Mouse (Mus musculus): ENCODE data around the gene Foxo3. TPM values are rescaled to one million over a fixed set of nuclear protein-coding genes. Genes with fewer than 3 reads are reported as not detected.

Gene Foxo3
- polyA plus RNA-seq, 1 experiment from 2014 or later = 9.0 TPM

- 41% methylated on average over 5 of the region's 5 CpGs for WGBS
- peak; percentile 64 for DNase-seq
- H3K9me3 ChIP-seq (ENCODE audit: low read depth, low read length) = no peaks in the 10 kb centered on the region
- no peak overlapping the region for H3K9ac ChIP-seq
- peaks cover 12% of the 10 kb centered on the region; the same call in 1 of the 2 replicates for H3K4me1 ChIP-seq (ENCODE audit: insufficient read depth)
- H3K27ac ChIP-seq (ENCODE audit: low read depth) = peak overlapping the region; percentile 71
- H3K4me3 ChIP-seq (ENCODE audit: low read depth, low read length) = no peak overlapping the region
- peak; percentile 67 for ATAC-seq (ENCODE audit: insufficient read depth)
- TF ChIP-seq CTCF (IDR thresholded peaks at IDR 0.05; ENCODE audit: low read depth) = no peak
- no peak overlapping the region for H3K4me2 ChIP-seq
- H3K27me3 ChIP-seq (ENCODE audit: insufficient read depth, low read length) = no peaks in the 10 kb centered on the region
- H3K36me3 ChIP-seq (ENCODE audit: insufficient read depth) = no peaks in the 10 kb centered on the region
These were observed 131.3 kb downstream of the Foxo3 start for GRCm38 (mm10) chr10:42145221-42145620.

GRCm38 (mm10) chr10:42144788-42145187 is 131.8 kb downstream of the Foxo3 start:
- Histone ChIP-seq H3K36me3 (ENCODE audit: insufficient read depth) (no peaks in the 10 kb centered on the region), H3K27me3 (ENCODE audit: insufficient read depth, low read length) (no peaks in the 10 kb centered on the region), H3K4me2 (no peak overlapping the region), H3K27ac (ENCODE audit: low read depth) (peak overlapping the region; percentile 71), H3K9me3 (ENCODE audit: low read depth, low read length) (no peaks in the 10 kb centered on the region), H3K4me3 (ENCODE audit: low read depth, low read length) (no peak overlapping the region), H3K4me1 (ENCODE audit: insufficient read depth) (peaks cover 12% of the 10 kb centered on the region; the same call in 1 of the 2 replicates), H3K9ac (no peak overlapping the region)
- no peak for TF ChIP-seq CTCF (IDR thresholded peaks at IDR 0.05; ENCODE audit: low read depth)
- no peak for DNase-seq
- 0 out of 2 replicates have a peak, but pooled peaks have one; percentile 10 for ATAC-seq (ENCODE audit: insufficient read depth)
- WGBS = 50% methylated on average over 5 of the region's 5 CpGs

GRCm38 (mm10) chr10:42144176-42144575 is 132.4 kb downstream of the Foxo3 start:
- Histone ChIP-seq H3K36me3 (ENCODE audit: insufficient read depth) (no peaks in the 10 kb centered on the region), H3K9me3 (ENCODE audit: low read depth, low read length) (no peaks in the 10 kb centered on the region), H3K27ac (ENCODE audit: low read depth) (no peak overlapping the region), H3K27me3 (ENCODE audit: insufficient read depth, low read length) (no peaks in the 10 kb centered on the region), H3K4me3 (ENCODE audit: low read depth, low read length) (no peak overlapping the region), H3K9ac (no peak overlapping the region), H3K4me1 (ENCODE audit: insufficient read depth) (peaks cover 12% of the 10 kb centered on the region; the same call in 1 of the 2 replicates), H3K4me2 (no peak overlapping the region)
- TF ChIP-seq CTCF (IDR thresholded peaks at IDR 0.05; ENCODE audit: low read depth) = no peak
- DNase-seq (no peak), ATAC-seq (ENCODE audit: insufficient read depth) (no peak)
- WGBS = 32% methylated on average over 2 of the region's 2 CpGs

- peaks cover 12% of the 10 kb centered on the region; the same call in 1 of the 2 replicates for H3K4me1 ChIP-seq (ENCODE audit: insufficient read depth)
- H3K27me3 ChIP-seq (ENCODE audit: insufficient read depth, low read length) = no peaks in the 10 kb centered on the region
- H3K4me3 ChIP-seq (ENCODE audit: low read depth, low read length) = no peak overlapping the region
- WGBS = 89% methylated on average over 1 of the region's 1 CpGs
- H3K9me3 ChIP-seq (ENCODE audit: low read depth, low read length) = no peaks in the 10 kb centered on the region
- DNase-seq = no peak
- H3K4me2 ChIP-seq = no peak overlapping the region
- no peak overlapping the region for H3K27ac ChIP-seq (ENCODE audit: low read depth)
- no peak overlapping the region for H3K9ac ChIP-seq
- ATAC-seq (ENCODE audit: insufficient read depth) = no peak
- no peak for TF ChIP-seq CTCF (IDR thresholded peaks at IDR 0.05; ENCODE audit: low read depth)
- no peaks in the 10 kb centered on the region for H3K36me3 ChIP-seq (ENCODE audit: insufficient read depth)
These were observed 133.8 kb downstream of the Foxo3 start for GRCm38 (mm10) chr10:42142791-42143190.

GRCm38 (mm10) chr10:42142081-42142480 is 134.5 kb downstream of the Foxo3 start:
- H3K27ac ChIP-seq (ENCODE audit: low read depth) = no peak overlapping the region
- H3K27me3 ChIP-seq (ENCODE audit: insufficient read depth, low read length) = no peaks in the 10 kb centered on the region
- WGBS = 41% methylated on average over 9 of the region's 9 CpGs
- peaks cover 12% of the 10 kb centered on the region; the same call in 1 of the 2 replicates for H3K4me1 ChIP-seq (ENCODE audit: insufficient read depth)
- H3K36me3 ChIP-seq (ENCODE audit: insufficient read depth) = no peaks in the 10 kb centered on the region
- no peak for ATAC-seq (ENCODE audit: insufficient read depth)
- no peak overlapping the region for H3K4me2 ChIP-seq
- TF ChIP-seq CTCF (IDR thresholded peaks at IDR 0.05; ENCODE audit: low read depth) = no peak
- H3K4me3 ChIP-seq (ENCODE audit: low read depth, low read length) = no peak overlapping the region
- H3K9me3 ChIP-seq (ENCODE audit: low read depth, low read length) = no peaks in the 10 kb centered on the region
- no peak overlapping the region for H3K9ac ChIP-seq
- peak; percentile 66 for DNase-seq

- no peaks in the 10 kb centered on the region for H3K9me3 ChIP-seq (ENCODE audit: low read depth, low read length)
- WGBS = 49% methylated on average over 1 of the region's 1 CpGs
- no peaks in the 10 kb centered on the region for H3K27me3 ChIP-seq (ENCODE audit: insufficient read depth, low read length)
- no peak overlapping the region for H3K4me3 ChIP-seq (ENCODE audit: low read depth, low read length)
- no peak overlapping the region for H3K9ac ChIP-seq
- TF ChIP-seq CTCF (IDR thresholded peaks at IDR 0.05; ENCODE audit: low read depth) = no peak
- DNase-seq = peak; percentile 44
- no peak for ATAC-seq (ENCODE audit: insufficient read depth)
- no peak overlapping the region for H3K4me2 ChIP-seq
- peaks cover 14% of the 10 kb centered on the region; the same call in 1 of the 2 replicates for H3K4me1 ChIP-seq (ENCODE audit: insufficient read depth)
- no peak overlapping the region for H3K27ac ChIP-seq (ENCODE audit: low read depth)
- no peaks in the 10 kb centered on the region for H3K36me3 ChIP-seq (ENCODE audit: insufficient read depth)
These were observed 136.8 kb downstream of the Foxo3 start for GRCm38 (mm10) chr10:42139749-42140148.

GRCm38 (mm10) chr10:42134759-42135702 is 141.5 kb downstream of the Foxo3 start:
- ATAC-seq (ENCODE audit: insufficient read depth) (peak; percentile 58; the same call in 1 of the 2 replicates), DNase-seq (peak; percentile 41)
- Histone ChIP-seq H3K27ac (ENCODE audit: low read depth) (peak overlapping the region; percentile 18; the same call in 1 of the 2 replicates), H3K4me1 (ENCODE audit: insufficient read depth) (peaks cover 2% of the 10 kb centered on the region; the same call in 1 of the 2 replicates), H3K4me2 (no peak overlapping the region), H3K9ac (no peak overlapping the region), H3K36me3 (ENCODE audit: insufficient read depth) (no peaks in the 10 kb centered on the region), H3K4me3 (ENCODE audit: low read depth, low read length) (no peak overlapping the region), H3K27me3 (ENCODE audit: insufficient read depth, low read length) (no peaks in the 10 kb centered on the region), H3K9me3 (ENCODE audit: low read depth, low read length) (no peaks in the 10 kb centered on the region)
- 48% methylated on average over 14 of the region's 14 CpGs for WGBS
- TF ChIP-seq CTCF (IDR thresholded peaks at IDR 0.05; ENCODE audit: low read depth) = no peak

Other genes starting within 250 kb of the Foxo3 start
- gene Afg1l, start 201.8 kb upstream of the Foxo3 start, polyA plus RNA-seq (2014; fragmentation: Nextera tagmentation; extraction: Ambion mirVana) = 7.7 and 8.2 TPM in 2 replicates
- 367 and 368 TPM in 2 replicates for gene Snx3, start 225.3 kb upstream of the Foxo3 start, polyA plus RNA-seq (2014; fragmentation: Nextera tagmentation; extraction: Ambion mirVana)

Data from lung, embryonic 14.5 days (tissue).